ENCODE assay signal across 9 mouse cellular contexts in the genomic region with DNA sequence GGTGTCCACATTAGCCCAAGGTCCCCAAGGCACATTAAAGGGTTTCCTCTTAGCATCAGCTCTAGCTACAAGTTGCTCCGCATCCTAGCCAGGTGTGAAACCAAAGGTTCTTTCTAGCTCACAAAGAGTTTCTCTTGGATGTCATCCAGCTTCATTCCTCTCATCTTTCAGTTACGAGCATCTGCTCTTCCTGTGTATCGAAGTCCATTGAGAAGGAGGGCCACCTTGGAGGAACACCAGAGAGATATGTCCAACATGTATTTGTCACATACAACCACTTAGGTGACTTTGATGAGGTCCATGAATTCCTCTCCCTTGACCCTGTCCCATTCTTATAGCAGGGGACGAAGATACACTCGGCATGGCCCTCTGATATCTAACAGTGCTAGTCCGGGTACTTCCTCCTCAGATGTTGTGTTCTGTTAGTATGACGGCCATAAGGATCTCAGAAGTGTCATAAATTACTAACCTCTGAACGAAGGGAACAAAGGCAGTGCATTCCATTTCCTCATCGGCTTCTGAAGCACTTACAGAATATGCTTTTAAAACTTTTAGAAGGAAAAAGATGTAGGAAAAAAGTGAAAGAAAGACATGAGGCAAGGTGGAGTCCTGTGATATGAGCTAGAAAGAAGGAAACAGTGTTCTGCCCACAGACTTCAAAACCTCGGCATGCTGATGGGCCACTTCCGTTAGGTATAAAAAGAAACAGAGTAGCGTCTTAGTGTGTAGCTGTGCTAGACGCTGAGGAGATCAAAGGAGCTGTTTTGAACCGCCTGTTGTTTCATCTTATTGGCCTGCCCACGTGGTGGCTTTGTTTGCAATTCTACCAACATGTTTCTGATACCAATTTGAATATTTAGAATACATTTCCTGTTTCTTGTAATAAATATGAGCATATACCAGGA.
A peak's percentile ranks its signal among the peaks of the same experiment; 100 is the strongest.
DNase-seq lines count a peak whose midpoint lies in the region; ATAC-seq and TF ChIP-seq lines count a peak whose summit lies in the region.
"Had no signal": no experiment of that assay in that cellular context is flagged by ENCODE, and none has a peak within 500 bp of the region (broad histone marks: within the 10 kb centered on the region; RNA-seq: fewer than 3 reads in every experiment).

No protein-coding gene starts in this region.

- no peak overlapping the region for H3K4me3 ChIP-seq in heart, postnatal 0 days (ENCODE audit: low read depth, low read length)
- no peak overlapping the region for H3K4me3 ChIP-seq in heart, embryonic 12.5 days
- no peak overlapping the region for H3K4me3 ChIP-seq in bone marrow, adult 2 months (replicated peaks; ENCODE audit: control insufficient read depth, low read depth, low read length)
- no peak overlapping the region for H3K4me3 ChIP-seq in liver, postnatal 0 days (ENCODE audit: low read depth, low read length)
- H3K4me3 ChIP-seq in midbrain, embryonic 13.5 days (replicated peaks), result no peak overlapping the region
- H3K4me3 ChIP-seq: embryonic facial prominence, embryonic 13.5 days had no signal

- ATAC-seq in heart, postnatal 0 days (ENCODE audit: insufficient read depth, low read depth), result no peak
- ATAC-seq in heart, embryonic 12.5 days (ENCODE audit: insufficient number of reproducible peaks, low FRiP score), result no peak
- peak; percentile 55 for ATAC-seq in liver, postnatal 0 days
- ATAC-seq in midbrain, embryonic 13.5 days, result no peak

- no peak for TF ChIP-seq EP300 in heart, postnatal 0 days (IDR thresholded peaks at IDR 0.05; ENCODE audit: low read depth)
- no peak for TF ChIP-seq EP300 in liver, postnatal 0 days (IDR thresholded peaks at IDR 0.05; ENCODE audit: low read depth)

- H3K9me3 ChIP-seq in heart, postnatal 0 days (replicated peaks; ENCODE audit: control insufficient read depth, low read length), result no peaks in the 10 kb centered on the region
- H3K9me3 ChIP-seq in heart, embryonic 12.5 days (replicated peaks), result no peaks in the 10 kb centered on the region
- H3K9me3 ChIP-seq in liver, postnatal 0 days (ENCODE audit: low read length), result no peaks in the 10 kb centered on the region
- no peaks in the 10 kb centered on the region for H3K9me3 ChIP-seq in midbrain, embryonic 13.5 days
- H3K9me3 ChIP-seq: embryonic facial prominence, embryonic 13.5 days had no signal

- H3K36me3 ChIP-seq in heart, postnatal 0 days (replicated peaks; ENCODE audit: control insufficient read depth, insufficient read depth, low read length), result peaks cover 13% of the 10 kb centered on the region; the same call in 1 of the 2 replicates
- H3K36me3 ChIP-seq in heart, embryonic 12.5 days, result peaks cover 7% of the 10 kb centered on the region
- no peaks in the 10 kb centered on the region for H3K36me3 ChIP-seq in liver, postnatal 0 days (replicated peaks; ENCODE audit: insufficient read depth, low read length)
- no peaks in the 10 kb centered on the region for H3K36me3 ChIP-seq in midbrain, embryonic 13.5 days
- H3K36me3 ChIP-seq: embryonic facial prominence, embryonic 13.5 days had no signal

- DNase-seq in heart, postnatal 0 days (ENCODE audit: low spot score), result no peak
- no peak for DNase-seq in liver, postnatal 0 days
- peak; percentile 29 to 67 for DNase-seq in spleen, postnatal 4 days (ENCODE audit: low spot score in 2 of 2)
- no peak for DNase-seq in urinary bladder, postnatal 14 days (ENCODE audit: low spot score)
- DNase-seq in embryo, embryonic 10 days (ENCODE audit: low spot score), result no peak

- no peak for TF ChIP-seq CTCF in heart, postnatal 0 days (IDR thresholded peaks at IDR 0.05; ENCODE audit: low read depth)
- TF ChIP-seq CTCF in bone marrow, adult 2 months (IDR thresholded peaks at IDR 0.05; ENCODE audit: control insufficient read depth, insufficient read depth, low read length), result no peak
- no peak for TF ChIP-seq CTCF in liver, postnatal 0 days (IDR thresholded peaks at IDR 0.05; ENCODE audit: low read depth)

- H3K9ac ChIP-seq in heart, postnatal 0 days (replicated peaks; ENCODE audit: low read depth, low read length), result no peak overlapping the region
- H3K9ac ChIP-seq in heart, embryonic 12.5 days, result no peak overlapping the region
- H3K9ac ChIP-seq in liver, postnatal 0 days (replicated peaks), result no peak overlapping the region
- no peak overlapping the region for H3K9ac ChIP-seq in midbrain, embryonic 13.5 days (replicated peaks)
- H3K9ac ChIP-seq: embryonic facial prominence, embryonic 13.5 days had no signal

- H3K4me2 ChIP-seq in heart, postnatal 0 days (ENCODE audit: low read depth, low read length), result peak overlapping the region; percentile 7; the same call in 1 of the 2 replicates
- no peak overlapping the region for H3K4me2 ChIP-seq in heart, embryonic 12.5 days
- H3K4me2 ChIP-seq in liver, postnatal 0 days (ENCODE audit: low read depth, low read length), result peak overlapping the region; percentile 56
- H3K4me2 ChIP-seq in midbrain, embryonic 13.5 days (replicated peaks), result no peak overlapping the region
- H3K4me2 ChIP-seq: embryonic facial prominence, embryonic 13.5 days had no signal

- TF ChIP-seq POLR2A in bone marrow, adult 2 months (IDR thresholded peaks at IDR 0.05; ENCODE audit: borderline replicate concordance, control insufficient read depth, low read depth, low read length), result no peak

- no peaks in the 10 kb centered on the region for H3K27me3 ChIP-seq in heart, postnatal 0 days (ENCODE audit: control insufficient read depth, insufficient read depth, low read length)
- H3K27me3 ChIP-seq in heart, embryonic 12.5 days (replicated peaks), result no peaks in the 10 kb centered on the region
- no peaks in the 10 kb centered on the region for H3K27me3 ChIP-seq in liver, postnatal 0 days (ENCODE audit: insufficient read depth, low read length)
- no peaks in the 10 kb centered on the region; the same call in 1 of the 2 replicates for H3K27me3 ChIP-seq in midbrain, embryonic 13.5 days
- H3K27me3 ChIP-seq: embryonic facial prominence, embryonic 13.5 days had no signal

- peaks cover 15% of the 10 kb centered on the region for H3K4me1 ChIP-seq in heart, postnatal 0 days (ENCODE audit: control insufficient read depth, insufficient read depth)
- H3K4me1 ChIP-seq in heart, embryonic 12.5 days (replicated peaks), result peaks cover 31% of the 10 kb centered on the region
- peaks cover 5% of the 10 kb centered on the region for H3K4me1 ChIP-seq in bone marrow, adult 2 months (ENCODE audit: control insufficient read depth, insufficient read depth, low read length)
- peaks cover 21% of the 10 kb centered on the region for H3K4me1 ChIP-seq in liver, postnatal 0 days (ENCODE audit: insufficient read depth)
- peaks cover 17% of the 10 kb centered on the region for H3K4me1 ChIP-seq in midbrain, embryonic 13.5 days (replicated peaks)

- H3K27ac ChIP-seq in heart, postnatal 0 days (ENCODE audit: low read depth), result peak overlapping the region; percentile 44
- H3K27ac ChIP-seq in heart, embryonic 12.5 days (ENCODE audit: poor library complexity, severe bottlenecking), result no peak overlapping the region
- H3K27ac ChIP-seq in bone marrow, adult 2 months (ENCODE audit: control insufficient read depth, insufficient read depth, low read depth, low read length, poor library complexity), result peak overlapping the region; percentile 68
- H3K27ac ChIP-seq in liver, postnatal 0 days (ENCODE audit: low read depth), result peak overlapping the region; percentile 75
- no peak overlapping the region for H3K27ac ChIP-seq in midbrain, embryonic 13.5 days
- H3K27ac ChIP-seq: embryonic facial prominence, embryonic 13.5 days had no signal

- WGBS in heart, postnatal 0 days, result 55% methylated on average over 15 of the region's 15 CpGs
- WGBS in heart, embryonic 12.5 days, result 65% methylated on average over 15 of the region's 15 CpGs
- 7% methylated on average over 15 of the region's 15 CpGs for WGBS in bone marrow, adult 2 months
- WGBS in liver, postnatal 0 days (ENCODE audit: insufficient replicate concordance), result 41% methylated on average over 15 of the region's 15 CpGs
- WGBS in midbrain, embryonic 13.5 days, result 88% methylated on average over 15 of the region's 15 CpGs

Comparison
In these comparisons a context has a peak if more than half of its experiments do, and no peak if none do; other contexts are left out.
1. H3K27ac ChIP-seq: peak in heart, postnatal 0 days (single experiment), bone marrow, adult 2 months (single experiment) and liver, postnatal 0 days (single experiment); none in heart, embryonic 12.5 days (single experiment) and midbrain, embryonic 13.5 days (single experiment).
2. H3K4me2 ChIP-seq: peak in heart, postnatal 0 days (single experiment) and liver, postnatal 0 days (single experiment); none in heart, embryonic 12.5 days (single experiment) and midbrain, embryonic 13.5 days (single experiment).
3. DNase-seq: peak in spleen, postnatal 4 days (2 of 2); none in heart, postnatal 0 days (single experiment), liver, postnatal 0 days (single experiment), urinary bladder, postnatal 14 days (single experiment) and embryo, embryonic 10 days (single experiment).